ENCODE assay signal across 30 mouse cellular contexts in the genomic region with DNA sequence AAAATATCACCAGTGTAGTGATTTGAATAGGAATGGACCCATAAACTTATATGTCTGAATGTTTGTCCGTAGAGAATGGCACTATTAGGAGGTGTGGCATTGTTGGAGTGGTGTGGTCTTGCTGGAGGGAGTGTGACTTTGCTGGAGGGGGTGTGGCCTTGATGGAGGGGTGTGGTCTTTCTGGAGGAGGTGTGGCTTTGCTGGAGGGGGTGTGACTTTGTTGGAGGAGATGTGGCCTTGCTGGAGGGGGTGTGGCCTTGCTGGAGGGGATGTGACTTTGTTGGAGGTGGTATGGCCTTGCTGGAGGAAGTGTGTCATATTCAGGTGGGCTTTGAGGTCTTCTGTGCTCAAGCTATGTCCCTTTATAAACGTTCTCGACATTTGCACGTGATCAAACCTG.
A peak's percentile ranks its signal among the peaks of the same experiment; 100 is the strongest.
DNase-seq lines count a peak whose midpoint lies in the region; ATAC-seq and TF ChIP-seq lines count a peak whose summit lies in the region.
"Had no signal": no experiment of that assay in that cellular context is flagged by ENCODE, and none has a peak within 500 bp of the region (broad histone marks: within the 10 kb centered on the region; RNA-seq: fewer than 3 reads in every experiment).

No protein-coding gene starts in this region.

- WGBS in liver, embryonic 12.5 days (ENCODE audit: insufficient replicate concordance): 77% methylated on average over 4 of the region's 4 CpGs
- whole genome bisulfite sequencing in liver, postnatal 0 days (ENCODE audit: insufficient replicate concordance): 87% methylated on average over 4 of the region's 4 CpGs
- 71% methylated on average over 4 of the region's 4 CpGs for WGBS in liver, embryonic 13.5 days (ENCODE audit: insufficient replicate concordance)
- WGBS in hindbrain, embryonic 10.5 days: 91% methylated on average over 4 of the region's 4 CpGs
- 92% methylated on average over 4 of the region's 4 CpGs for WGBS in midbrain, postnatal 0 days
- WGBS in hindbrain, embryonic 12.5 days: 92% methylated on average over 4 of the region's 4 CpGs

- peak; percentile 32; the same call in 1 of the 2 replicates for ATAC-seq in liver, embryonic 12.5 days
- ATAC-seq in liver, postnatal 0 days: no peak
- peak; percentile 47; the same call in 1 of the 2 replicates for ATAC-seq in liver, embryonic 13.5 days (ENCODE audit: low read depth)
- ATAC-seq in midbrain, postnatal 0 days (ENCODE audit: low FRiP score): no peak
- no peak for ATAC-seq in hindbrain, embryonic 12.5 days (ENCODE audit: low FRiP score)
- ATAC-seq: activated CD4-positive, CD25-positive, alpha-beta regulatory T cell, adult 4 months; forebrain, embryonic 15.5 days; hindbrain, postnatal 0 days; inflammation-experienced regulatory T-cells, adult 6 months had no signal

- H3K4me2 ChIP-seq in liver, embryonic 12.5 days: no peak overlapping the region
- H3K4me2 ChIP-seq in liver, postnatal 0 days (ENCODE audit: low read depth, low read length): no peak overlapping the region
- no peak overlapping the region for H3K4me2 ChIP-seq in liver, embryonic 13.5 days
- no peak overlapping the region for H3K4me2 ChIP-seq in midbrain, postnatal 0 days (ENCODE audit: low read depth, low read length, poor library complexity, severe bottlenecking)
- no peak overlapping the region for H3K4me2 ChIP-seq in hindbrain, embryonic 12.5 days (replicated peaks)
- H3K4me2 ChIP-seq: embryonic facial prominence, embryonic 13.5 days; forebrain, embryonic 12.5 days; forebrain, embryonic 15.5 days; heart, embryonic 12.5 days; heart, embryonic 15.5 days; hindbrain, embryonic 14.5 days had no signal

- no peaks in the 10 kb centered on the region for H3K27me3 ChIP-seq in liver, embryonic 12.5 days (replicated peaks)
- no peaks in the 10 kb centered on the region for H3K27me3 ChIP-seq in liver, postnatal 0 days (ENCODE audit: insufficient read depth, low read length)
- H3K27me3 ChIP-seq in liver, embryonic 13.5 days: no peaks in the 10 kb centered on the region
- H3K27me3 ChIP-seq in hindbrain, embryonic 10.5 days (ENCODE audit: insufficient read depth, poor library complexity, severe bottlenecking): no peaks in the 10 kb centered on the region
- H3K27me3 ChIP-seq in midbrain, postnatal 0 days (ENCODE audit: insufficient read depth, low read length): no peaks in the 10 kb centered on the region
- H3K27me3 ChIP-seq in hindbrain, embryonic 12.5 days: no peaks in the 10 kb centered on the region
- H3K27me3 ChIP-seq: CH12.LX; embryonic facial prominence, embryonic 13.5 days; forebrain, embryonic 12.5 days; forebrain, embryonic 15.5 days; heart, embryonic 12.5 days; heart, embryonic 15.5 days had no signal

- no peak for DNase-seq in liver, postnatal 0 days
- peak; percentile 82 for DNase-seq in ES-CJ7 (ENCODE audit: low read depth, low spot score)
- DNase-seq in R1 (ENCODE audit: low read depth, low spot score): peak; percentile 87
- DNase-seq in liver, embryonic 13.5 days: no peak
- no peak for DNase-seq in hindbrain, embryonic 10.5 days (ENCODE audit: low spot score)
- no peak for DNase-seq in midbrain, postnatal 0 days (ENCODE audit: low spot score)
- DNase-seq: adrenal gland, adult 8-10 months; adrenal gland, postnatal 25 days; cerebellum, adult 11-12 months; cerebellum, adult 8-10 months; cerebellum, postnatal 10 days; cerebellum, postnatal 36 days; embryo, embryonic 11 days; gastrocnemius, postnatal 25 days; heart, adult 18-20 months; heart, postnatal 10 days had no signal

- H3K36me3 ChIP-seq in liver, embryonic 12.5 days: no peaks in the 10 kb centered on the region
- no peaks in the 10 kb centered on the region for H3K36me3 ChIP-seq in liver, postnatal 0 days (replicated peaks; ENCODE audit: insufficient read depth, low read length)
- H3K36me3 ChIP-seq in liver, embryonic 13.5 days: no peaks in the 10 kb centered on the region
- H3K36me3 ChIP-seq in hindbrain, embryonic 10.5 days: no peaks in the 10 kb centered on the region
- no peaks in the 10 kb centered on the region for H3K36me3 ChIP-seq in midbrain, postnatal 0 days (ENCODE audit: insufficient read depth, low read length)
- no peaks in the 10 kb centered on the region for H3K36me3 ChIP-seq in hindbrain, embryonic 12.5 days
- H3K36me3 ChIP-seq: embryonic facial prominence, embryonic 10.5 days; embryonic facial prominence, embryonic 13.5 days; forebrain, embryonic 12.5 days; forebrain, embryonic 15.5 days; heart, embryonic 12.5 days; heart, embryonic 15.5 days had no signal

- H3K27ac ChIP-seq in liver, embryonic 12.5 days: no peak overlapping the region
- H3K27ac ChIP-seq in liver, postnatal 0 days (ENCODE audit: low read depth): no peak overlapping the region
- H3K27ac ChIP-seq in liver, embryonic 13.5 days: no peak overlapping the region
- H3K27ac ChIP-seq in hindbrain, embryonic 10.5 days: no peak overlapping the region
- H3K27ac ChIP-seq in midbrain, postnatal 0 days (ENCODE audit: low read depth, low read length): no peak overlapping the region
- no peak overlapping the region for H3K27ac ChIP-seq in hindbrain, embryonic 12.5 days
- H3K27ac ChIP-seq: embryonic facial prominence, embryonic 10.5 days; embryonic facial prominence, embryonic 13.5 days; forebrain, embryonic 12.5 days; forebrain, embryonic 15.5 days; heart, embryonic 15.5 days; hindbrain, embryonic 14.5 days; hindbrain, postnatal 0 days had no signal

- H3K4me1 ChIP-seq in liver, embryonic 12.5 days: no peaks in the 10 kb centered on the region
- peaks cover 6% of the 10 kb centered on the region; the same call in 1 of the 2 replicates for H3K4me1 ChIP-seq in liver, postnatal 0 days (ENCODE audit: insufficient read depth)
- no peaks in the 10 kb centered on the region for H3K4me1 ChIP-seq in liver, embryonic 13.5 days (replicated peaks)
- no peaks in the 10 kb centered on the region for H3K4me1 ChIP-seq in hindbrain, embryonic 10.5 days (replicated peaks)
- no peaks in the 10 kb centered on the region for H3K4me1 ChIP-seq in midbrain, postnatal 0 days (ENCODE audit: insufficient read depth, low read length)
- H3K4me1 ChIP-seq in hindbrain, embryonic 12.5 days: no peaks in the 10 kb centered on the region
- H3K4me1 ChIP-seq: embryonic facial prominence, embryonic 13.5 days had no signal

- no peaks in the 10 kb centered on the region for H3K9me3 ChIP-seq in liver, embryonic 12.5 days (replicated peaks)
- H3K9me3 ChIP-seq in liver, postnatal 0 days (ENCODE audit: low read length): no peaks in the 10 kb centered on the region
- no peaks in the 10 kb centered on the region for H3K9me3 ChIP-seq in liver, embryonic 13.5 days (replicated peaks)
- 0 out of 2 replicates have a peak, but pooled peaks cover 5% of the 10 kb centered on the region for H3K9me3 ChIP-seq in hindbrain, embryonic 10.5 days
- H3K9me3 ChIP-seq in midbrain, postnatal 0 days (ENCODE audit: low read length): no peaks in the 10 kb centered on the region
- no peaks in the 10 kb centered on the region for H3K9me3 ChIP-seq in hindbrain, embryonic 12.5 days (replicated peaks)
- H3K9me3 ChIP-seq: embryonic facial prominence, embryonic 10.5 days; embryonic facial prominence, embryonic 13.5 days; forebrain, embryonic 12.5 days; forebrain, embryonic 15.5 days; heart, embryonic 12.5 days; heart, embryonic 15.5 days had no signal

- TF ChIP-seq CTCF in liver, postnatal 0 days (IDR thresholded peaks at IDR 0.05; ENCODE audit: low read depth): no peak
- no peak for TF ChIP-seq CTCF in midbrain, postnatal 0 days (IDR thresholded peaks at IDR 0.05)

- no peak overlapping the region for H3K9ac ChIP-seq in liver, embryonic 12.5 days
- H3K9ac ChIP-seq in liver, postnatal 0 days (replicated peaks): no peak overlapping the region
- no peak overlapping the region for H3K9ac ChIP-seq in liver, embryonic 13.5 days
- no peak overlapping the region for H3K9ac ChIP-seq in midbrain, postnatal 0 days (replicated peaks; ENCODE audit: low read length, poor library complexity, severe bottlenecking)
- no peak overlapping the region for H3K9ac ChIP-seq in hindbrain, embryonic 12.5 days
- H3K9ac ChIP-seq: embryonic facial prominence, embryonic 13.5 days; forebrain, embryonic 12.5 days; forebrain, embryonic 15.5 days; heart, embryonic 12.5 days; heart, embryonic 15.5 days; hindbrain, embryonic 14.5 days had no signal

- no peak overlapping the region for H3K4me3 ChIP-seq in liver, embryonic 12.5 days
- no peak overlapping the region for H3K4me3 ChIP-seq in liver, postnatal 0 days (ENCODE audit: low read depth, low read length)
- H3K4me3 ChIP-seq in liver, embryonic 13.5 days (replicated peaks): no peak overlapping the region
- no peak overlapping the region for H3K4me3 ChIP-seq in hindbrain, embryonic 10.5 days
- no peak overlapping the region for H3K4me3 ChIP-seq in midbrain, postnatal 0 days (ENCODE audit: low read depth, low read length)
- no peak overlapping the region for H3K4me3 ChIP-seq in hindbrain, embryonic 12.5 days
- H3K4me3 ChIP-seq: embryonic facial prominence, embryonic 10.5 days; embryonic facial prominence, embryonic 13.5 days; erythroblast, embryonic 14.5 days; forebrain, embryonic 12.5 days; forebrain, embryonic 15.5 days; heart, embryonic 12.5 days; heart, embryonic 15.5 days had no signal

- no peak for TF ChIP-seq EP300 in liver, postnatal 0 days (IDR thresholded peaks at IDR 0.05; ENCODE audit: low read depth)

Comparison
In these comparisons a context has a peak if more than half of its experiments do, and no peak if none do; other contexts are left out.
1. ATAC-seq: peak in liver, embryonic 12.5 days (single experiment) and liver, embryonic 13.5 days (single experiment); none in liver, postnatal 0 days (single experiment), midbrain, postnatal 0 days (single experiment) and hindbrain, embryonic 12.5 days (single experiment).
2. DNase-seq: peak in ES-CJ7 (single experiment) and R1 (single experiment); none in liver, postnatal 0 days (single experiment), liver, embryonic 13.5 days (single experiment), hindbrain, embryonic 10.5 days (single experiment) and midbrain, postnatal 0 days (single experiment).